Mouse (Mus musculus) heart, adult 2 months (tissue): ENCODE measurements at regions not wholly inside any gene's neighbourhood (a gene's known extent, or its start where the extent isn't known, plus 50 kb on each side); places are given as distances from the start of the nearest gene placed in this dataset.

Experiments
- CTCF ChIP-seq: fragments of 200-600 bp; IDR thresholded peaks from 2 replicates; pipeline ENCODE4 v1.8.1; 2022; ENCODE audit warnings: antibody characterized with exemption, mild to moderate bottlenecking, moderate library complexity
- POLR2A ChIP-seq: fragments of 200-500 bp; IDR thresholded peaks from 2 replicates; pipeline ENCODE4 v1.6.1; 2011; ENCODE audit warnings: mild to moderate bottlenecking, low read depth, low read length, control low read depth; ENCODE audit not compliant: insufficient read depth

GRCm38 (mm10) chr1:186349966-186350365 is 232.9 kb upstream of the Lyplal1 start:
- TF ChIP-seq POLR2A (no peak), CTCF (no peak)
